In the genomic region with DNA sequence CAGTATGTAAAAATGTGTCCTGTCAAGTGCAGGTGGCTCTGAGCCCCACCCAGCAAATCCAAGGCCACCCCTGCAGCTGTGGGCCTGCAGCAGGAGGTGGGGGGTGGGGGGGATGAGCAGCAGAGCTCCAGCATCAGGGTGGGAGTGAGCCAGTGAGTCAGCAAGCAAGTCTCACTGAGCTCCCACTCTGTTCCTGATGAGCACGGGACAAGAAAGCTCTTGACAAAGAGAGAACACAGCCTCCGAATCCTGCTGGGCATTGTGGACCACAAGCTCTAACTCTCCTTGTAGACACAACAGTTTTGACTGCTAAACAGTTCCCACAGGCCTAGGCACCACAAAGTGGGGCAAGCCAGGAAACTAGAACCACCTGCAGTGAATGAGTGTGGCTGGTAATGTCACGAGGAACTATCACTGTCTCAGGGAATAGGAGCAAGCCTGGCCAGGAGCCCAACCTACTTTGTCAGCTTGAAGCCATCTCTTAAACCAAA, we compare ENCODE assay signal across 11 mouse cellular contexts. TPM values are rescaled to one million over a fixed set of nuclear protein-coding genes. Genes with fewer than 3 reads are reported as not detected.
A peak's percentile ranks its signal among the peaks of the same experiment; 100 is the strongest.
DNase-seq lines count a peak whose midpoint lies in the region; ATAC-seq lines count a peak whose summit lies in the region.
"Had no signal": no experiment of that assay in that cellular context is flagged by ENCODE, and none has a peak within 500 bp of the region (broad histone marks: within the 10 kb centered on the region; RNA-seq: fewer than 3 reads in every experiment).

No protein-coding gene starts in this region.

- no peak for DNase-seq in embryonic facial prominence, embryonic 11.5 days (ENCODE audit: low spot score)
- DNase-seq in embryonic facial prominence, embryonic 10.5 days (ENCODE audit: low spot score): no peak
- DNase-seq in neural tube, embryonic 11.5 days (ENCODE audit: low spot score): no peak
- no peak for DNase-seq in neural tube, embryonic 10.5 days (ENCODE audit: extremely low spot score, low spot score)
- peak; percentile 48 to 73 for DNase-seq in left cerebral cortex, postnatal 14 days (ENCODE audit: low spot score in 2 of 2)
- peak; percentile 76 for DNase-seq in thymus, postnatal 25 days
- no peak for DNase-seq in kidney, adult 18-20 months
- no peak for DNase-seq in testis, postnatal 14 days (ENCODE audit: low spot score)

- intact Hi-C loops in left cerebral cortex, postnatal 14 days (cut with DNase I): no loop called here

- H3K27me3 ChIP-seq in embryonic facial prominence, embryonic 11.5 days (ENCODE audit: control insufficient read depth, insufficient read depth, low read length): no peaks in the 10 kb centered on the region
- H3K27me3 ChIP-seq in embryonic facial prominence, embryonic 10.5 days (replicated peaks; ENCODE audit: low read depth, poor library complexity, severe bottlenecking): no peaks in the 10 kb centered on the region
- no peaks in the 10 kb centered on the region for H3K27me3 ChIP-seq in neural tube, embryonic 11.5 days (ENCODE audit: control insufficient read depth, insufficient read depth, low read length)
- H3K27me3 ChIP-seq: hindbrain, embryonic 12.5 days; liver, embryonic 15.5 days had no signal

- 73% methylated on average over 3 of the region's 3 CpGs for WGBS in embryonic facial prominence, embryonic 11.5 days
- WGBS in embryonic facial prominence, embryonic 10.5 days: 77% methylated on average over 3 of the region's 3 CpGs
- 71% methylated on average over 3 of the region's 3 CpGs for WGBS in neural tube, embryonic 11.5 days

- ATAC-seq in embryonic facial prominence, embryonic 11.5 days (replicated peaks; ENCODE audit: insufficient number of reproducible peaks, low FRiP score, low TSS enrichment, low read depth): no peak
- no peak for ATAC-seq in neural tube, embryonic 11.5 days (ENCODE audit: insufficient read depth, low FRiP score, low TSS enrichment)
- ATAC-seq: CD4-positive, CD25-positive, alpha-beta regulatory T cell, adult 4 months had no signal

- no peaks in the 10 kb centered on the region; the same call in 1 of the 2 replicates for H3K4me1 ChIP-seq in embryonic facial prominence, embryonic 11.5 days (ENCODE audit: control insufficient read depth, insufficient read depth, low read length)
- H3K4me1 ChIP-seq in embryonic facial prominence, embryonic 10.5 days: peaks cover 10% of the 10 kb centered on the region; the same call in 1 of the 2 replicates
- H3K4me1 ChIP-seq in neural tube, embryonic 11.5 days (ENCODE audit: control insufficient read depth, insufficient read depth, low read length): no peaks in the 10 kb centered on the region

- peaks cover 2% of the 10 kb centered on the region; the same call in 1 of the 2 replicates for H3K36me3 ChIP-seq in embryonic facial prominence, embryonic 11.5 days (replicated peaks; ENCODE audit: control insufficient read depth, insufficient read depth, low read depth, low read length)
- H3K36me3 ChIP-seq in embryonic facial prominence, embryonic 10.5 days (replicated peaks): peaks cover 14% of the 10 kb centered on the region
- H3K36me3 ChIP-seq in neural tube, embryonic 11.5 days (ENCODE audit: control insufficient read depth, insufficient read depth, low read length): peaks cover 3% of the 10 kb centered on the region

- 0 out of 2 replicates have a peak overlapping the region, but pooled peaks have one; percentile 6 for H3K9ac ChIP-seq in embryonic facial prominence, embryonic 11.5 days (replicated peaks; ENCODE audit: low read length)
- H3K9ac ChIP-seq in neural tube, embryonic 11.5 days (ENCODE audit: low read length): peak overlapping the region; percentile 10; the same call in 1 of the 2 replicates
- H3K9ac ChIP-seq: hindbrain, embryonic 12.5 days; liver, embryonic 15.5 days had no signal

- no peak overlapping the region for H3K4me2 ChIP-seq in embryonic facial prominence, embryonic 11.5 days (ENCODE audit: low read depth, low read length)
- no peak overlapping the region for H3K4me2 ChIP-seq in neural tube, embryonic 11.5 days (ENCODE audit: low read depth)
- H3K4me2 ChIP-seq: hindbrain, embryonic 12.5 days; liver, embryonic 15.5 days had no signal

- H3K27ac ChIP-seq in embryonic facial prominence, embryonic 11.5 days (replicated peaks; ENCODE audit: low read depth, low read length): no peak overlapping the region
- H3K27ac ChIP-seq in embryonic facial prominence, embryonic 10.5 days (replicated peaks): no peak overlapping the region; the same call in 1 of the 2 replicates
- H3K27ac ChIP-seq in neural tube, embryonic 11.5 days (ENCODE audit: low read depth, low read length): no peak overlapping the region
- H3K27ac ChIP-seq: hindbrain, embryonic 12.5 days; liver, embryonic 15.5 days had no signal

- H3K4me3 ChIP-seq in embryonic facial prominence, embryonic 11.5 days (ENCODE audit: low read depth, low read length): no peak overlapping the region
- no peak overlapping the region for H3K4me3 ChIP-seq in embryonic facial prominence, embryonic 10.5 days
- H3K4me3 ChIP-seq in neural tube, embryonic 11.5 days (ENCODE audit: low read depth, low read length): no peak overlapping the region
- H3K4me3 ChIP-seq: hindbrain, embryonic 12.5 days; liver, embryonic 15.5 days had no signal

- H3K9me3 ChIP-seq in embryonic facial prominence, embryonic 11.5 days (replicated peaks; ENCODE audit: control insufficient read depth, low read length): no peaks in the 10 kb centered on the region
- H3K9me3 ChIP-seq in embryonic facial prominence, embryonic 10.5 days: no peaks in the 10 kb centered on the region
- H3K9me3 ChIP-seq in neural tube, embryonic 11.5 days (ENCODE audit: control insufficient read depth, low read length): no peaks in the 10 kb centered on the region
- H3K9me3 ChIP-seq: hindbrain, embryonic 12.5 days; liver, embryonic 15.5 days had no signal

RNA-seq across cellular contexts. Expression of a gene that starts 45.6 kb away (rescaled TPM):
- 0.36 and 0.61 TPM in 2 replicates for polyA plus RNA-seq in embryonic facial prominence, embryonic 11.5 days (2014; fragmentation: Nextera tagmentation; extraction: Ambion mirVana)
- polyA plus RNA-seq in embryonic facial prominence, embryonic 10.5 days (2016; fragmentation: Nextera tagmentation; extraction: Ambion mirVana): 0.20 and 0.57 TPM in 2 replicates
- polyA plus RNA-seq in neural tube, embryonic 11.5 days (2014; fragmentation: Nextera tagmentation; extraction: Ambion mirVana): 0.58 and 0.70 TPM in 2 replicates
- total RNA-seq in left cerebral cortex, postnatal 14 days (2021): not detected

RNA-seq across cellular contexts. Expression of a gene that starts 46.0 kb away (rescaled TPM):
- 41.7 and 43.0 TPM in 2 replicates for polyA plus RNA-seq in embryonic facial prominence, embryonic 11.5 days (2014; fragmentation: Nextera tagmentation; extraction: Ambion mirVana)
- polyA plus RNA-seq in embryonic facial prominence, embryonic 10.5 days (2016; fragmentation: Nextera tagmentation; extraction: Ambion mirVana): 51.9 and 55.6 TPM in 2 replicates
- polyA plus RNA-seq in neural tube, embryonic 11.5 days (2014; fragmentation: Nextera tagmentation; extraction: Ambion mirVana): 50.9 and 52.0 TPM in 2 replicates
- total RNA-seq in left cerebral cortex, postnatal 14 days (2021): 100 to 1,000 TPM; 128 to 129 TPM

Comparison
In these comparisons a context has a peak if more than half of its experiments do, and no peak if none do; other contexts are left out.
1. DNase-seq: peak in left cerebral cortex, postnatal 14 days (2 of 2) and thymus, postnatal 25 days (single experiment); none in embryonic facial prominence, embryonic 11.5 days (single experiment), embryonic facial prominence, embryonic 10.5 days (single experiment), neural tube, embryonic 11.5 days (single experiment), neural tube, embryonic 10.5 days (single experiment), kidney, adult 18-20 months (single experiment) and testis, postnatal 14 days (single experiment).